Mouse (Mus musculus) ES-CJ7 (cell line): Measurements from ENCODE around the gene Stag1.
"Not testable (repeated sequence)": the region's sequence is repeated elsewhere in the genome, so short reads cannot be mapped to it uniquely, and the experiment has no call there.

ENCODE experiments used
- DNase-seq: peaks from one replicate; pipeline ENCODE4 v3.0.0; 2011; ENCODE audit warnings: low read depth, low spot score

The Stag1 gene

DNA sequence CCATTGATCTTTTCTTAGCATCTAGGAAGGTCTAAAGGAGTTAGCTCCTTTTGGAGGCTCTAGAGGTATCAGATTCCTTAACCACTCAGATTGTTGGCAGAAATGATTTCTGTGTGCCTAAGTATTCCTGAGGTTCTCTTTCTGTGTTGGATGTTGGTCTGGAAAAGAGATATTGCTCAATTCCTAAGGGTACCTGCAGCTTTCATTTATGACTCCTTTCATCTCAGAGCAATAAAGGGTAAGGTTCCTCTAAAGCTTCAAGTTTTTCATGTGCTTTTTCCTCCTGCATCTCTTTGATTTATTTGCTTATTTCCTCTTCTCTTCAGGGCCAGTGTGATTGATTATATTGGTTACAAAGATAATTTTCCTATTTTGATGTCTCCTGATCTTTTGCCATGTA is 84.7 kb downstream of the Stag1 start:
- no peak for DNase-seq

DNA sequence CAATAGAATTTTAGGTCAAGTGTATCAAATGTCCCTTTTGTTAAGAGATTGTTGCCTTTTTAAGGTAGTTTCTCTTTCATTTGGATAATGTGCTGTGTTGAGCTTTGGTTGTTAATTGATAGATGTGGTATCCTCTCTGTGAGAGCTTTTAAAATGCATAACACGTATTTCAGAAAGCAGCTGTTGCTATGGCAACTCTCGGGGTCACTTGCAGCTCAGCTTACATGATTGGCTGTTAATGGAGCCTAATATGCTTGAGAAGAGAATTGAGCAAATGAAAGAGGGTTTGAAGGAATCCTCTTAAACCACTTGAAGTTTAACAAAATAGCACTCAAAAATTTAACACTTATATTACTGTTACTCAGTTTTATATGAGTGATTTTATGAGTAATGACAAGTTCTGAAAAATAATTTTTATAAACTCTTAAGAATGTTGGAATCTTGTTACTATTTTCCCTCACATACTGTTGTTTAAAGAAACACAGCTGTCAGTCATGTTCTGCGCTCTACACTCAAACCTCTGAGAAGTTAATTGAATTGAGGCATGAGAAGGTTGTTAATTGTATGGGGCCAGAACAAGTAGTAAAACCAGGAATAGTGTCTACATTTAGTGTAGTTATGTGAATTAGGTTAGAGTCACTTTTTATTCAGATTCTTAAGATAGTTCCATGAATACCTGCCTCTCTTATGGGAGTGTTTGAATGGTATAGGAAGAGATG is 88.3 kb downstream of the Stag1 start:
- no peak for DNase-seq

GRCm38 (mm10) chr9:100689765-100690316 is 92.2 kb downstream of the Stag1 start:
- DNase-seq = no peak

GRCm38 (mm10) chr9:100692239-100692638 is 94.6 kb downstream of the Stag1 start:
- DNase-seq = no peak

GRCm38 (mm10) chr9:100696537-100696936 is 98.9 kb downstream of the Stag1 start:
- no peak for DNase-seq

- no peak for DNase-seq
These were observed 110.0 kb downstream of the Stag1 start for GRCm38 (mm10) chr9:100707644-100708043.

- DNase-seq = no peak
These were observed 114.1 kb downstream of the Stag1 start for GRCm38 (mm10) chr9:100711665-100712064.

DNA sequence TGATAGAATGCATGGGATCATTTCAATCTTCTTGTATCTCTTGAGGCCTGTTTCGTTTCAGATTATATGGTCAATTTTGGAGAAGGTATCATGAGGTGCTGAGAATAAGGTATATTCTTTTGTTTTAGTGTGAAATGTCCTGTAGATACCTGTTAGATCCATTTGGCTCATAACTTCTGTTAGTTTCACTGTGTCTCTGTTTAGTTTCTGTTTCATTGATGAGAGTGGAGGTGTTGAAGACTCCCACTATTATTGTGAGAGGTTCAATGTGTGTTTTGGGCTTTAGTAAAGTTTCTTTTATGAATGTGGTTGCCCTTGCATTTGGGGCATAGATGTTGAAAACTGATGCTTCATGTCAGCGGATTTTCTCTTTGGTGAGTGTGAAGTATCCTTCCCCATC is 127.2 kb downstream of the Stag1 start:
- DNase-seq = not testable (repeated sequence)

DNA sequence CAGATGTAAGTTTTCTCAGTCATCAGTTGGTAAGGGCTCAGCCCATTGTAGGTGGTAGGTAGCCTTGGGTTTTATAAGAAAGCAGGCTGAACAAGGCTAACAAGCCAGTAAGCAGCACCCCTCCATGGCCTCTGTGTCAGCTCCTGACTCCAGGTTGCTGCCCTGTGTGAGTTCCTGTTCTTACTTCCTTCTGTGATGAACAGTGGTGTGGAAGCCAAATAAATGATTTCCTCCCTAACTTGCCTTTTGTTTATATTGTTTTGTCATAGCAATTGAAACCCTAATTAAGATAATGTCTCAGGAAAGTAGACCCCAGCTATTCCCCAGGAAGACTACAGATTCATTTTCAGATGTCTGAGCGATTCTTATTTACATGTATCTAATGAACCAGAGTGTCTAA is 134.2 kb downstream of the Stag1 start:
- DNase-seq = no peak

DNA sequence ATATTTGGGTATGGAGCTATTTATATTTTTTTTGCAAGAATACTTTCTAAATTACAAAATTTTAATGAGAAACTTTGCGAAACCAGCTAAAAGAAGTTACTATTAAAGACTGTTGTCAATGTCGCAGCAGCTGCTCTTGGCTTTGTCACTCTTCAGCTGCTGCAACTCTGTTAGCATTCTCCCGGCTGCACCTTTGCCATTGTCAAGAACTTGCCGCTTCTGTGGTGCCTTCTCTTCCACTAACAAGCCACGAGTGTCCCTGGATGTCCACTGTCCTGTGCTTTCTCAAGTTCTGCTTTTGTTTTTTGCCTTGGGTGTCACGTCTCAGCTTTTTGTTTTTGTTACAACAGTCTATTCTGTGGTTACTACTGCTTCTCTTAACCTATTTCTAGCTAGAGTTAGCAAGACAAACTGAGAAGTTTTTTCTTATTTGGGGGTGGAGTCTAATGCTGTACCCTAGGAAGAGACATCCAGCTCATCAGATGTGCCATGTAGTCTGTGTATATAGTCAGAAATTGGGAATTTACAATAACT is 136.4 kb downstream of the Stag1 start:
- DNase-seq = no peak

DNA sequence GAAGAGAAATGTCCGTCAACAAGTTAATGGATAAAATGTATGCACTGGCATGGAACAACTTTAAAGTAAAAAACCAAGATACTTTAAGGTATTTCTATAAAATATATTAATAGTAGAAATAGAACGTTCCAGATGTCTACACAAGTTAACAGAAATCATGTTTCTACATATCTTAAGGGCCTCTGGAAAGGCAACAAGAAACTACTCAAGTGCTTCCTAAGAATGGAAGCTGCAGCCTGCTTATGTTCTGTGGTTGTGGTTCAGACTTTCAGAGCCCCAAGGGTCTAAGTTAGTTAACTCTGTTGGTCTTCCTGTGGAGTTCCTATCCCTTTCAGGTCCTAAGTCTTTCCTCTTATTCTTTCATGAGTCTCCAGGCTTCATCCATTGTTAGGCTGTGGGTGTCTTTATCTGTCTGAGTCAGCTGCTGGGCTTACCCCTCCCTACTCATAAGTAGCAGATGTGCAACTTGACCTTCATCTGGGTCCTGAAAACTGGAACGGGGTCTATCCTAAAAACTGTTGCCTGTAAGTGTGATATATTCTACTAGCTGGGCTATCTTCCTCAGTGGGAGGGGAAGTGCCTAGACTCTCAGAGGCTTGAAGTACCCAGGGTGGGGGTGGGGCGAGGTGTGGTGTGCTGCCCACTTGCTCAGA is 138.5 kb downstream of the Stag1 start:
- DNase-seq = peak; percentile 40

GRCm38 (mm10) chr9:100736646-100737031 is 139.0 kb downstream of the Stag1 start:
- DNase-seq = no peak

GRCm38 (mm10) chr9:100777238-100777637 is 179.6 kb downstream of the Stag1 start:
- DNase-seq = not testable (repeated sequence)

DNA sequence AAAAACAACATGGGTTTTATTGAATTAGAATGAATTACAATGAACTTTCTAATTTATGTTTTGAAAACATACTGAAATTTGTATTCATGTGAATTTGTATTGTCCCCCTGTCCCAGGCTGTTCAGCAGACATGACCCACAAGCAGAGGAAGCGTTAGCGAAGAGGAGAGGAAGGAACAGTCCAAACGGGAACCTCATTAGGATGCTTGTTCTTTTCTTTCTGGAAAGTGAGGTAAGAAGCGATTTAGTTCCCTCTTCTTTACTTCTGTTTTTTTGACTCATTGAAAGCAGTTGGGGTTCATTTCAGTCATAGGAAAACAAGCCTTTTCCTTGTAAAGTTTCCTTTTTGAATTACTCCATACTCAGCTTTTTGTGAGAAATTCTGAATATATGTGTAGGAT is 268.4 kb downstream of the Stag1 start:
- DNase-seq = no peak

GRCm38 (mm10) chr9:100869635-100870034 is 272.0 kb downstream of the Stag1 start:
- DNase-seq = no peak

DNA sequence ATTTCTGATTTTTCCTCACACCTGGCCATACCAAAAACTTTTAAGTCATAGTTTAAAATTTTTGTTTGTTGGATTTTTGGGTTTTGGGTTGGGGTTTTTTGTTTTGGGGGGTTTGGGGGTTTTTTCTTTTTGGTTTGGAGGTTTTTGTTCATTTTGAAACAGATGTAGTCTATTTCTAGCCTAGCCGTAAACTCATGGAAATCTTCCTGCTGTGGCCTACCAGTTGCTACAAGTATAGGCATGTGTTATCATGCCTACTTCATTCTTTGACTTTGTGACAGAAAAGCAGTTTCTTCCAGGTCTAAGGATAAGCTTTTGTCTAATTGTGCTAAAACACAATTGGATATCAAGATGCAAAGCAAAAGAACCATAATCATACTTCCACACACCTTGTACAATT is 298.5 kb downstream of the Stag1 start:
- no peak for DNase-seq

GRCm38 (mm10) chr9:100898042-100898441 is 300.4 kb downstream of the Stag1 start:
- DNase-seq = peak; percentile 24

DNA sequence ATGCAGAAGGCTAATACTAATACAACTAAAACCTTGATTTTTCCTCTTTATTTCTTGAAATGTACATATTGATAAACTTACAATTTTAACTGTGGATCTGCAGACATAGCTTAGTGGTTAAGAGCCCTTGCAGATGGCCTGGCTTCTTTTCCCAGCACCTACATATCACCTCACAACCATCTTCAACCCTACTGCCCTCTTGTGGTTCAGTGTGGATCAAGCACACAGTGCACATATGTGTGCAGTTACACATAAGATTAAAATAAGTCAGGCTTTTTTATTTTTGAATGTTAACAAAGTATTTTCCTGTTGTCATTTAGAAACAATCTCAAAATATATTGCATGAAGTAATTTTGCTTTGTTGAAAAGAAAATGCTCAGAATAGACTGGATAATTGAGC is 312.8 kb downstream of the Stag1 start:
- peak; percentile 68 for DNase-seq

DNA sequence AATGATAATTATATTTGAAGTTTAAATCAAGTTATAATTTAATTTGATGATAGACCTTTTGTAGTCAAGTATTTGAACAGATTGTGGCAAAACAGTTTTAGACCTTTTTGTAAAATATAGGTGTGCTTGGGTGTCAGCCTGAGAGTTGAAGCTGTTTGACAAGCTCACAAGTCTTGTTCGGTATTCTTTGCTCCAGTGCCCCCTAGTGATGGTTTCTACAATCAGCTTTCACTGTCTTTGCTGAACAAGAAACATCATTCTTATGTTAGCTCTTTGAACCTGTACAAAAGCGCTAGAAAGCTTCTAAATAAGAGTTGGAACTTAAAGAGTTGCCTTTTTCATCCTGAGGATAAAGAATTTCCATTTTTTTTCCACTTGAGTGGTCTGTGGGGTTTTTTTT is 319.5 kb downstream of the Stag1 start:
- peak; percentile 72 for DNase-seq

GRCm38 (mm10) chr9:100926629-100927028 is 329.0 kb downstream of the Stag1 start:
- no peak for DNase-seq

DNA sequence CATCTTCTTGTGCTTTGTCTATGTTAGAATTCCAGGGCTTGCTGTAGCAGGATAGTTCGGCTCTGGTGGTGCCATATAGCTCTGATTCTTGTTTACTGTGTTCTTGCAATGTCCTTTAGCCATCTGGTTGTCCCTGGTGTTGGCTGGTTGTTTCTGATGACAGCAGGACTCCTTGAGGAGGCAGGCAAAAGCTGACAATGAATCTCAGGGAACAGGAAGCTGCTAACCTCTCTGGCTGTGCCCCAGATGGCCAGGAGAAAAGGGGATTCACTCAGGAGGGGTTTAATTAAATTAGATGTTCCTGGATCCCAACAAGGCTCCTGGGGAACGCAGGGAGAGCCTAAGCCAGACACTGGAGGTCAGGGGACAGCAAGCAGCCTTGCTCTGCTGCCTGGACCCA is 344.4 kb downstream of the Stag1 start:
- no peak for DNase-seq

- no peak for DNase-seq
These were observed 347.2 kb downstream of the Stag1 start for GRCm38 (mm10) chr9:100944677-100945365.
